Mouse (Mus musculus): ENCODE measurements around the gene Gstp3. TPM values are rescaled to one million over a fixed set of nuclear protein-coding genes. Genes with fewer than 3 reads are reported as not detected.
"Not testable (repeated sequence)": the region's sequence is repeated elsewhere in the genome, so short reads cannot be mapped to it uniquely, and the experiment has no call there.

Gstp3 gene
- polyA plus RNA-seq, 1 experiment from 2014 or later = not detected

- H3K27me3 ChIP-seq (replicated peaks; ENCODE audit: control insufficient read depth, insufficient read depth, low read length) = no peaks in the 10 kb centered on the region
- no peak overlapping the region for H3K4me2 ChIP-seq (ENCODE audit: low read length)
- no peak overlapping the region for H3K9ac ChIP-seq (replicated peaks; ENCODE audit: low read depth, low read length)
- 82% methylated on average over 8 of the region's 8 CpGs for WGBS
- H3K4me1 ChIP-seq (replicated peaks; ENCODE audit: control insufficient read depth, insufficient read depth, low read length) = no peaks in the 10 kb centered on the region
- H3K9me3 ChIP-seq (ENCODE audit: control insufficient read depth, low read length) = no peaks in the 10 kb centered on the region
- H3K4me3 ChIP-seq (replicated peaks; ENCODE audit: low read length) = no peak overlapping the region
- H3K36me3 ChIP-seq (ENCODE audit: control insufficient read depth, insufficient read depth) = no peaks in the 10 kb centered on the region
- no peak overlapping the region for H3K27ac ChIP-seq (ENCODE audit: low read length)
- no peak for ATAC-seq
Measured at GRCm38 (mm10) chr19:4070756-4071155, 11.4 kb upstream of the Gstp3 start.

GRCm38 (mm10) chr19:4070311-4070710, 10.9 kb upstream of the Gstp3 start:
- Histone ChIP-seq H3K4me1 (replicated peaks; ENCODE audit: control insufficient read depth, insufficient read depth, low read length) (no peaks in the 10 kb centered on the region), H3K9me3 (ENCODE audit: control insufficient read depth, low read length) (no peaks in the 10 kb centered on the region), H3K9ac (replicated peaks; ENCODE audit: low read depth, low read length) (no peak overlapping the region), H3K27me3 (replicated peaks; ENCODE audit: control insufficient read depth, insufficient read depth, low read length) (no peaks in the 10 kb centered on the region), H3K36me3 (ENCODE audit: control insufficient read depth, insufficient read depth) (no peaks in the 10 kb centered on the region), H3K27ac (ENCODE audit: low read length) (no peak overlapping the region), H3K4me2 (ENCODE audit: low read length) (no peak overlapping the region), H3K4me3 (replicated peaks; ENCODE audit: low read length) (no peak overlapping the region)
- no peak for ATAC-seq
- 73% methylated on average over 15 of the region's 15 CpGs for WGBS

GRCm38 (mm10) chr19:4068717-4069410, 9.5 kb upstream of the Gstp3 start:
- H3K27me3 ChIP-seq (replicated peaks; ENCODE audit: control insufficient read depth, insufficient read depth, low read length) = no peaks in the 10 kb centered on the region
- no peaks in the 10 kb centered on the region for H3K9me3 ChIP-seq (ENCODE audit: control insufficient read depth, low read length)
- H3K4me2 ChIP-seq (ENCODE audit: low read length) = no peak overlapping the region
- 59% methylated on average over 15 of the region's 15 CpGs for WGBS
- ATAC-seq = no peak
- H3K36me3 ChIP-seq (ENCODE audit: control insufficient read depth, insufficient read depth) = no peaks in the 10 kb centered on the region
- no peak overlapping the region for H3K4me3 ChIP-seq (replicated peaks; ENCODE audit: low read length)
- no peaks in the 10 kb centered on the region for H3K4me1 ChIP-seq (replicated peaks; ENCODE audit: control insufficient read depth, insufficient read depth, low read length)
- H3K9ac ChIP-seq (replicated peaks; ENCODE audit: low read depth, low read length) = no peak overlapping the region
- H3K27ac ChIP-seq (ENCODE audit: low read length) = no peak overlapping the region

- H3K4me2 ChIP-seq (ENCODE audit: low read length); H3K4me1 ChIP-seq (replicated peaks; ENCODE audit: control insufficient read depth, insufficient read depth, low read length); ATAC-seq; H3K9me3 ChIP-seq (ENCODE audit: control insufficient read depth, low read length); H3K27ac ChIP-seq (ENCODE audit: low read length); H3K9ac ChIP-seq (replicated peaks; ENCODE audit: low read depth, low read length); H3K27me3 ChIP-seq (replicated peaks; ENCODE audit: control insufficient read depth, insufficient read depth, low read length); H3K36me3 ChIP-seq (ENCODE audit: control insufficient read depth, insufficient read depth); H3K4me3 ChIP-seq (replicated peaks; ENCODE audit: low read length): not testable (repeated sequence)
- 91% methylated on average over 2 of the region's 2 CpGs for WGBS
Measured at GRCm38 (mm10) chr19:4068242-4068641, 8.9 kb upstream of the Gstp3 start.

- Histone ChIP-seq H3K9me3 (ENCODE audit: control insufficient read depth, low read length) (no peaks in the 10 kb centered on the region), H3K27me3 (replicated peaks; ENCODE audit: control insufficient read depth, insufficient read depth, low read length) (no peaks in the 10 kb centered on the region), H3K4me1 (replicated peaks; ENCODE audit: control insufficient read depth, insufficient read depth, low read length) (no peaks in the 10 kb centered on the region), H3K27ac (ENCODE audit: low read length) (no peak overlapping the region), H3K36me3 (ENCODE audit: control insufficient read depth, insufficient read depth) (no peaks in the 10 kb centered on the region), H3K4me3 (replicated peaks; ENCODE audit: low read length) (no peak overlapping the region), H3K9ac (replicated peaks; ENCODE audit: low read depth, low read length) (no peak overlapping the region), H3K4me2 (ENCODE audit: low read length) (no peak overlapping the region)
- ATAC-seq = no peak
Measured at GRCm38 (mm10) chr19:4066877-4067276, 7.5 kb upstream of the Gstp3 start.

- 85% methylated on average over 6 of the region's 6 CpGs for WGBS
- ATAC-seq = no peak
- no peak overlapping the region for H3K27ac ChIP-seq (ENCODE audit: low read length)
- no peaks in the 10 kb centered on the region for H3K36me3 ChIP-seq (ENCODE audit: control insufficient read depth, insufficient read depth)
- H3K9ac ChIP-seq (replicated peaks; ENCODE audit: low read depth, low read length) = no peak overlapping the region
- H3K4me2 ChIP-seq (ENCODE audit: low read length) = no peak overlapping the region
- H3K4me1 ChIP-seq (replicated peaks; ENCODE audit: control insufficient read depth, insufficient read depth, low read length) = no peaks in the 10 kb centered on the region
- no peaks in the 10 kb centered on the region for H3K27me3 ChIP-seq (replicated peaks; ENCODE audit: control insufficient read depth, insufficient read depth, low read length)
- no peak overlapping the region for H3K4me3 ChIP-seq (replicated peaks; ENCODE audit: low read length)
- no peaks in the 10 kb centered on the region for H3K9me3 ChIP-seq (ENCODE audit: control insufficient read depth, low read length)
Measured at GRCm38 (mm10) chr19:4066280-4066679, 6.9 kb upstream of the Gstp3 start.

- H3K36me3 ChIP-seq (ENCODE audit: control insufficient read depth, insufficient read depth); H3K4me3 ChIP-seq (replicated peaks; ENCODE audit: low read length); H3K4me2 ChIP-seq (ENCODE audit: low read length); H3K27me3 ChIP-seq (replicated peaks; ENCODE audit: control insufficient read depth, insufficient read depth, low read length); H3K9ac ChIP-seq (replicated peaks; ENCODE audit: low read depth, low read length); H3K27ac ChIP-seq (ENCODE audit: low read length); H3K9me3 ChIP-seq (ENCODE audit: control insufficient read depth, low read length); ATAC-seq; H3K4me1 ChIP-seq (replicated peaks; ENCODE audit: control insufficient read depth, insufficient read depth, low read length): not testable (repeated sequence)
- 47% methylated on average over 4 of the region's 11 CpGs for WGBS
Measured at GRCm38 (mm10) chr19:4064501-4064900, 5.1 kb upstream of the Gstp3 start.

- not testable (repeated sequence) for H3K36me3 ChIP-seq (ENCODE audit: control insufficient read depth, insufficient read depth); H3K4me1 ChIP-seq (replicated peaks; ENCODE audit: control insufficient read depth, insufficient read depth, low read length); H3K9ac ChIP-seq (replicated peaks; ENCODE audit: low read depth, low read length); H3K27me3 ChIP-seq (replicated peaks; ENCODE audit: control insufficient read depth, insufficient read depth, low read length); H3K4me3 ChIP-seq (replicated peaks; ENCODE audit: low read length); H3K9me3 ChIP-seq (ENCODE audit: control insufficient read depth, low read length); ATAC-seq; H3K4me2 ChIP-seq (ENCODE audit: low read length); H3K27ac ChIP-seq (ENCODE audit: low read length)
- WGBS = 90% methylated on average over 2 of the region's 4 CpGs
Measured at GRCm38 (mm10) chr19:4063357-4063756, 4.0 kb upstream of the Gstp3 start.

GRCm38 (mm10) chr19:4060899-4061465, 1.6 kb upstream of the Gstp3 start:
- no peak for ATAC-seq
- no peaks in the 10 kb centered on the region for H3K36me3 ChIP-seq (ENCODE audit: control insufficient read depth, insufficient read depth)
- H3K9ac ChIP-seq (replicated peaks; ENCODE audit: low read depth, low read length) = no peak overlapping the region
- 90% methylated on average over 6 of the region's 6 CpGs for WGBS
- no peaks in the 10 kb centered on the region for H3K27me3 ChIP-seq (replicated peaks; ENCODE audit: control insufficient read depth, insufficient read depth, low read length)
- no peak overlapping the region for H3K27ac ChIP-seq (ENCODE audit: low read length)
- H3K9me3 ChIP-seq (ENCODE audit: control insufficient read depth, low read length) = no peaks in the 10 kb centered on the region
- no peaks in the 10 kb centered on the region for H3K4me1 ChIP-seq (replicated peaks; ENCODE audit: control insufficient read depth, insufficient read depth, low read length)
- H3K4me3 ChIP-seq (replicated peaks; ENCODE audit: low read length) = no peak overlapping the region
- H3K4me2 ChIP-seq (ENCODE audit: low read length) = no peak overlapping the region
